Mouse (Mus musculus): ENCODE measurements at regions not wholly inside any gene's neighbourhood (a gene's known extent, or its start where the extent isn't known, plus 50 kb on each side); places are given as distances from the start of the nearest gene placed in this dataset.

DNA sequence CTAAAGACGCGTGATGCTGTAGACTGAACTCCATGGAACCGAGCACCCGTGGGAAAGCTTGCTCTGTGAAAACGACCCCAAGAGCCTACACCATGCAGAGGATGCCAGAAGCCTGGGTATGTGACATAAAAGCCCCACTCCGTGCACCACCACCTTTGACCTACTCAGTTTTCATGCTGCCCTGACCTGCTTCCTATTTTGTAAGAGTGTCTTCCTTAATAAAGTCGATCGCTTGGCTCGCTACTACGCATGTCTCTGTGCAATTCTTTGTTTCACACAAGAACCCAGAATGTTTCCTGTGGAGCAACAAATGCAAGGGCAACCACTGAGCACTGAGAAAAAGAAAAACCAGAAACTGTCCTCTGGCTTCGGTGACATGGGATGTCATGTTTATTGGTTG, 60.5 kb downstream of the Sec61b start:
- DNase-seq, result no peak

GRCm38 (mm10) chr4:47567694-47568093, 93.2 kb downstream of the Sec61b start:
- no peak for DNase-seq

DNA sequence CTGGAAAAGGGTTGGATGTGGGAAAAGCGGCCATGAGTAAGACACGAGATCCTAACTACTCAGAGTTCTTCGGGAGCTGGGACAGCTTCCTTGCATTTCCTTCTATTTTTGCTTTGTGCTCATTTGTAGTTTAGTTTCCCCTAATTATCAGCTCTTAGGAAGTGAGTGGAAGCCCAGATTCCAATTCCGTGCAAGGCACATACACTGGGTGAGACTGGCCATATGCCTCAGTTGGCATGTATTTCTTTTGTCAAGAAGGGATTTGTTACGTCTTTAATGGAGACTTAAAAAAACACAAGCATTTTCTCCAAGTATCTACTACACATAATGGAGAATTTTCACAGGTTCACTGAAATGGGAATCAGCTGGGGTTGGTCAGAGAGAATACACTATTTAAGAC, 96.4 kb downstream of the Sec61b start:
- no peak for DNase-seq

GRCm38 (mm10) chr4:47576011-47576410, 101.6 kb downstream of the Sec61b start:
- no peak for DNase-seq

DNA sequence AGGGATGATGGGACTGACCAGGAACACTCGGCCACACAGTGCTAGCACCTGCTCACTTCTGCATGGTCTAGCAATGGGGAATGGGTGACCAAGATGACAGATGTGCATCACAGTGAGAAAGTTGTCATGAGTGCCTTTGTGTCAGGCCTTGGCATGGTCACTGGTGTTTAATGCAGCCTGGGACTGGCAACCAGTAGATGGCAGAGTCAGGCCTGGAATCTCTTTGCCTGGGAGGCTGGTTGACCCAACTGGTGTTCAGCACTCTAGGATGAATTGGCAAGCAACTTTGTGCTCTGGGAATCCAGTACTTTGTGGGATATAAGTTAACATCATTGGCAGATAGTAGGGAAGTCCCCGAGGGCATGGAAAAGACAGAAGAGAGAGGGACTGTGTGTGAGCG, 103.0 kb downstream of the Sec61b start:
- no peak for DNase-seq

GRCm38 (mm10) chr4:47578637-47579036, 104.2 kb downstream of the Sec61b start:
- DNase-seq, result no peak

GRCm38 (mm10) chr4:47580556-47580955, 106.1 kb downstream of the Sec61b start:
- DNase-seq, result no peak

GRCm38 (mm10) chr4:47587256-47587655, 112.8 kb downstream of the Sec61b start:
- peak; percentile 21 to 36 for DNase-seq

DNA sequence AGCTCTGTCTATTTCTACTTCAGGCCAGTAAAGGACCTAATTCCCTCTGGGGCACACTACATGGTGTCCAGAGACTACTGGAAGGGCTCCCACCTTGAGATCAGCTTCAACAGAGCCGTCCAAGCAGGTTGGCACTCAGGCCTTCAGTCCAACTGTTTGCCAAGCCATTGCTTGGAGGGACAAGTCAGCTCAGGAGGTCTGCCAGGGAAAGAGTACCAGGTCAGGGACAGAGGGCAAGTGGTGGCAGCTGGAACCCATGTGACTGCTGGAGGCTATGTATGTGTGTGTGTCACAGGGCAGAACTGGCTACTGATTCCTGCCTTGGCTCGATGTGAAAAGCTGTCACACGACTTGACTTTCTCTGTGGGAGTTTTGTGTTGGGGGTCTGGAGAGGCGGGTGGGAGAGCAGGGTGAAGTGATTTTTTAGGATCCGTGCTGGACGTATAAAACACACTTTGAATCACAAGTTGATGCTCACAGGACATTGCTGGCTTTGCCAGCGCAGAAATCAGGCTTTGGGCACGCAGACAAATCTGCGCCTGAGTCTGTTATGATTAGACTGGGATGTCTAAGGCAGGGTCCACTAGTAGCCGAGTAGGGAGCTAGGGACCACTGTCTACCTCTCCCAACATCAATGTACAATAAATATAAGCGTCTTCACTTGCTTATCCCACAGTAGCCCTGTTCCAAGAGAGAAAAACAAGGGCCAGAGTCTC, 118.0 kb downstream of the Sec61b start:
- DNase-seq, result peak in 1 of 2 experiments; percentile 12

- DNase-seq, result no peak
Observed at GRCm38 (mm10) chr4:47593155-47593554, 118.7 kb downstream of the Sec61b start.

DNA sequence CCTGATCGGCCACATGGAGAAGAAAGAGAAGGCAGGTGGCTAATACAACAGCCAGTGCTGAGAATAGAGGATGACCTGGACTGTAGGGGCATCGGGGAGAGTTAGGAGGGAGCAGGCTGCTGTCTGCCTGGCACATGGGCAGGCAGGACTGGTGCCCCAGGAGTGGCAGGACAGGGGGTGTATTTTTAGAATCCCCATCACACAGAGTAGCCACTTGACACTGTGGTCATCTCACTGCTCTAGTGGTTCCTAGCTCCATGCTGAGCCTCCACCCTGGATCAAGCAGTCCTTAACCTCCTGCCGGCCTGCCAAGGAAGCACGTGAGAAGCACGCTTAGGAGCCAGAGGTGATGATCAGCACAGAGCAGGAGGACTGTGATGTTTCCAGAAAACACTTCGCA, 119.7 kb downstream of the Sec61b start:
- no peak for DNase-seq

- DNase-seq, result no peak
Observed at GRCm38 (mm10) chr4:47595841-47596240, 121.4 kb downstream of the Sec61b start.

GRCm38 (mm10) chr4:47597586-47597985, 123.1 kb downstream of the Sec61b start:
- DNase-seq, result no peak

- peak in 1 of 2 experiments; percentile 8 for DNase-seq
Observed at GRCm38 (mm10) chr4:47598216-47598615, 123.8 kb downstream of the Sec61b start.

- no peak for DNase-seq
Observed at GRCm38 (mm10) chr4:47601301-47602070, 127.0 kb downstream of the Sec61b start.

DNA sequence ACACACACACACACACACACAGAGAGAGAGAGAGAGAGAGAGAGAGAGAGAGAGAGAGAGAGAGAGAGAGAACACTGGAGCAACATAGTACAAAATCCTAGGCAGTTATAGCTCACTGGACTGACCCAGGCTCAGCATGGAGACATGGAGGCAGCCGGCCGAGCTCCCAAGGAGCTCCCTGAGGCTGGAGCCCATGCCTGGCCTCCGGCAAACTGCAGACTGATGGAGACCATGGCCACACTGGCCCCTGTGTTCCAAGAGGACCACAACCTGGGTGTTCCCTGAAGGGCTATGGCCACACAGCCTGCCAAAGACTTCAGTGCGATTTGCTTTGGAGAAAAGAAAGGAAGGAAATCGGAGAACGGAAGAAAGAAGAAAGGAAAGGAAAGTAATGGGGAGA, 128.9 kb downstream of the Sec61b start:
- DNase-seq, result no peak

- peak in 1 of 2 experiments; percentile 8 for DNase-seq
Observed at GRCm38 (mm10) chr4:47603847-47604397, 129.5 kb downstream of the Sec61b start.

DNA sequence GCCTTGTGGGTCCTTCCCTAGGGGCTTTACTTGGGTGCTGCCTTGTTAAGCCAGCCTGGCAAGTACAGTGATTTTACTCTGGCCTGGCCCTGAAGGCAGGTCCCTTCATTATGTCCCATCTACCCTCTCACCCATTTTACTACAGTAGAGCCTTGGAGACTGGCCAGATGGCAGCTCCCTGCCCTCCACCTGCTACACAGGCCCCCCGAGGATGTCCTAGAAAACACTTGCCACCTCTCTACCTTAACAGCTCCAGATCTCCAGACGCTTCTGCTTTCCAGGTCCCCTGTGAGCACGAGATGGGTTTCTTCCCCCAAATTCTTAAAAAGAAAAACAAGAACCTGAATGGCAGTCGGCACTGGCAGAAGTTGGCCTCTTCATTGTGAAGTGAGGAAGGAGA, 131.2 kb downstream of the Sec61b start:
- DNase-seq, result no peak

GRCm38 (mm10) chr4:47608673-47609072, 134.2 kb downstream of the Sec61b start:
- no peak for DNase-seq

DNA sequence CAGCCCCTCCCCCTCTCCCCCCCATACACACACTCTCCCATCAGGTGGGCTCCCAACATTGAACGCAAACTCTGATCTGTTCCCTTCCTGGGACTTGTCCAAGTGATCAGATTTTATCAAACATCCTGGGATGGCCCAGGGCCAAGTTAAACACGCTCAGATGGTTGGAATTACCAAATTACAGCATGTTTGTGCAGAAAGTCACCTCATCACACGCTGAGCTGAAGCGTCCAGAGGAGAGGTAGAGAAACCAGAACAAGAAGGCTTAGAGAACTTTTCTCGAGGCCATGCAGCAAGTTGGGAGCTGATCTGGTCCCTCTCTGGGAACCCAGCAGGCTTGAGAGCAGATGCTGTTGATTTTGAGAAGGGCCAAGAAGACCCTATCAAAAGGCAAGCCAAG, 136.5 kb downstream of the Sec61b start:
- DNase-seq, result no peak

DNA sequence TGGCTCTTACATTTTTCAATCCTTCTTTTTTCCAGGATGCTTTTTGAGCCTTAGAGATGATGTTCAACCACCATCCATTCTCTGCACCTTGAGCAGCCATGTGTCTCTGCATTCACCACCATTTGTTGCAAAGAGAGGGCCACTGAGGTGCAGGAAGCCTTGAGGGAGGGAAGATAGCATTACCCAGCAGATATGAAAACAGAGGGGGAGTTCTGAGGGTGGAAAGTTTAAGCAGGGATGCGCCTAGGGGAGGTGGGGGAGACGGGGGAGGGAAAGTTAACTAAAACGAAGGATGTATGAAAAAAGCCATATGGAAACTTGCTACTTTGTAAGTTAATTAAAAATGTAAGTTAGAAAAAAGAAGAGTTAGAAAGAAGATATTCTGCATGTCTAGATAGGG, 142.1 kb downstream of the Sec61b start:
- DNase-seq, result no peak

- DNase-seq, result no peak
Observed at GRCm38 (mm10) chr4:47620700-47621099, 146.2 kb downstream of the Sec61b start.

DNA sequence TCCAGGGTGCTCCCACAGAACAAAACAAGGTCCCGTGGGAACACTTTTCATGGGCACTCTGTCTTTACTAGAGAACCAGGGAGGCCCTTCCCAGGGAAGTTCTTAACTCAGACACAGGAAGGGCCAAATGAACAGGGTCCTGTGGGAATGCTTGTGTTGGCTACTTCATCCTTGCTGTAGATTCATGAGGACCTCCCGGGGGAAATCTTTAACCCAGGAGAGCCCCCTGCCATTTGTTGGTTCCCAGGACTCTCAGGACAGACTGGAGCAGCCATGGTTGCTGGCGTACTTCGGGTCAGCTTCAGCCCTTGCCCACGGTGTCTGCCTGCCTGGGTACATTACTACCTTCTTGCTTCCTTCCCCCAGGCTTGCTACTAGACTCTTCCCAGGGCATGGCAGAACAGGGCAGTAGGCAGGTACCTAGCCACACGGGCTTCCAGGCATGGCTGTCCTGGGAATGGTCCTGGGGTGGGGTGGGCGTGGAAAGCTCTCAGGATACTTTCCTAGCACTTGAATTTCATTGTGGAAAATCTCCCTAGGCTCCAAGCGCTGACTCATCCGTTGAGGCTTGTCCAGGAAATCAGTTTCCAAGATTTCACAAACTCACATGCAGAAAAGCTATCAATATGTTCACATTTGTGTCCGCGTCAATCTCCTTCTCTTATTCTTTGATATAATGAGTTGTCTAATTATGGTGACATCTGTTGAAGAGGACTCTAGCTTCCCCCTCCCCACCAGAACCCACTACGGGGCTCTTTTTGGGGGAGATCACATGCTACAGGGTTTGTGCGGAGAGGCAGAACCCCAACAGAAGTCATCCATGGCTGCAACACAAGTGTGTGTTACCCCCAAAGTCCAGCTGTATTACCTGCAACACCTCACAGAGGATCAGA, 148.6 kb downstream of the Sec61b start:
- no peak for DNase-seq

All from kidney, adult 8-10 months (tissue).